Mouse (Mus musculus) liver, adult (tissue): ENCODE results near the gene Pla1a.

ENCODE experiments used
- GATA4 ChIP-seq: IDR thresholded peaks from 2 replicates; pipeline ENCODE4 v1.6.1; 2014; ENCODE audit warnings: mild to moderate bottlenecking, low read length; ENCODE audit not compliant: insufficient replicate concordance

Gene Pla1a

DNA sequence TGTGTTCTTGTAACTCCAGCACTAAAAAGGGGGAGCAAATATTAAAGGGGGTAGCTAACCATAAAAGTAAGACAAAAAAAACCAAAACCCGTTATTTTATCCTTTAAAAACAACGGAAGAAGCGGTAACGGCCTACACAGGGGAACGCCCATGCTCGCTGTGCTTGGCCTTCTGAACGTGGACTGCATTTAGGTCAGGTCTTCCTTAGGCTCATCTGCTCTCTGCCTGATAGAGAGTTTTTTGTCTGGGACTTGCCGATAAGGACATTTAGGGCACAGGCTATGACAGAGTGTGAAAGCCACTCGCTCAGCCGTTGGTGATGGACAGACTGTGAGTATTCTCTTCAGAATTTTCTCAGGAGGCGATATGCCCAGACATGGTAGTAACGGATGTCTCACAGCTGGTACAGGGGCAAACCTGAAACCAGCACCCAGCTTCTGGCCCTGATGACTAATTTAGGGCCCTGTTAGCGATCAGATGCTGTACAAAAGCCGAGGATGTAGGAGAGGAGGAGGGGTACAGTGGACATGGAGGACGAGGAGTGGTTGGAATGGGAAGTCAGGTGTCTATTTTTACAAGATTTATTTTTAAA lies 61.1 kb downstream of the Pla1a start:
- no peak for TF ChIP-seq GATA4

- no peak for TF ChIP-seq GATA4
Observed at GRCm38 (mm10) chr16:38370633-38371374, 62.1 kb downstream of the Pla1a start.

DNA sequence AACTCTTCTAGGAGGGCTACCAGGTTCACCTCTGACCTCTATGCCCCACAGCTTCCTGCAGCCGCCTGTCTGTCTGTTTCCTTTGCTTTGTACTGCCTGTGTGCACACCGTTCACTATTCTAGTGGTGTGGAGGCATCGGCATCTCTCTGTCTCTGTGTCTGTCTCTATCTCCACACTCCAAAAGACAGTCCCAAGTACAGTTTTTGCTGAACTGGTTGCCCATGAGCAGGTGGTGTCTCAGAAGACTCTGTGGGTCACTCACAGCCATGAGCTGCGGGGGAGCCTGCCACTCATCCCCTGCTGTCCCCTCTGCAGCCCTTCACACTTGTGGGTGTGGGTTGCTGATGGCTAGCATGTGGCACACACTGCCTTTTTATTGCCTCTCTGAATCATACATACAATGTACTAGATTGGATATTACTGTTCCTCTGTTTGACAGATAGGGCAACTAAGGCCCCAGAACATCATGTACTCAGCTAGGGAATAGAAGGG lies 62.9 kb downstream of the Pla1a start:
- TF ChIP-seq GATA4: no peak

DNA sequence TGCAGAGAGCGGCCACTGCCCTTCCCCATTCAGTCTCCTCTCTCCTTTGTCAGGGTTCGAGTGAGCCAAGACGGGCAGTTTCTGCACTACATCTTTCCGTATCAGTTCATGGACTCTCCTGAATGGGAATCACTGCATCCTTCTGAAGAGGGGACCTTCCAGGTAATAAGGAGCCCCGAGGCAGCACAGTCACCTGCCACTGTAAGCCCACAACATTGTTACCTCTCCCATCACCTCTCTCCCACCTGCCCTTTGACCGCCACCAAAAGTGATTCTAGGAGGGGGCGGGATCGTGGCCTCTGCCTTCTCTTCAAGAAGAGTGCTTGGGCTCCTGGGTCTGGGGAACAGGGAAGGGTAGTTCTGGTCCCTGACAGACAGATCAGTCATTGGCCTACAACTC lies 63.5 kb downstream of the Pla1a start:
- TF ChIP-seq GATA4: no peak

DNA sequence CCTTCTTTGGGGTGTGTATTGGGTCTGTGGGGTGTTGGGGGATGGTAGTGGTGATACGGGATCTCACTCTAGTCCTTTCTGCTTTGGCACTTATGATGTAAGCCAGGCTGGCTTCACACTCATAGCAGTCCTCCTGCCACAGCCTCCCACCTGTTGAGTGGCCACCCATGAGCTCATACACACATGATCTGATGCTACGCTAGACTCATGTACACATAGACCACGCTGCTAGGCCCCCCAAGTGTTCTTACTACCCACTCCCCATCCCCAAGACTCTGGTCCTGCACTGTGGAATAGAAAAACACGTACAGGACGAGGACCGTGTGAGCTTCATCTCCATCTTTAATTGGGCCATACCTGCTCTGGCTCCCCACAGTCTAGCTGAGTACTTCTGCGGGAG lies 63.9 kb downstream of the Pla1a start:
- TF ChIP-seq GATA4: no peak

DNA sequence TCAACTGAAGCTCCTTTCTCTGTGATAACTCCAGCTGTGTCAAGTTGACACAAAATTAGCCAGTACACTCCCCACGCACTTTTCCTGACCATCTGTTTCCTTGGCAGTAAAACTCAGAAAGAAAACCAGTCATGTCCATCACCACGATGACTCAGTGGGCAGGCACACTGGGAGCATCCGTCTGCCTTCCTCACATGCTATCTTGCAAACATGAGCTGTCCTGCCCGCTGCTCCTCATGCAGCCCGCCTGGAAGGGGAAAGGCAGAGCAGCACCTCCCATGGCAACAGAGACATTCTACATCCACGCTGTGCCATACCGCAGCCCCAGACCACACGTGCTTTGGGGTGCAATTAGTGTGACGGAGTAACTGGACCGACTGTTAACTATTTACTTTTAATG lies 64.6 kb downstream of the Pla1a start:
- no peak for TF ChIP-seq GATA4

GRCm38 (mm10) chr16:38366231-38366630 lies 66.7 kb downstream of the Pla1a start:
- no peak for TF ChIP-seq GATA4

GRCm38 (mm10) chr16:38365390-38365789 lies 67.6 kb downstream of the Pla1a start:
- TF ChIP-seq GATA4: no peak

GRCm38 (mm10) chr16:38363657-38364056 lies 69.3 kb downstream of the Pla1a start:
- TF ChIP-seq GATA4: no peak

DNA sequence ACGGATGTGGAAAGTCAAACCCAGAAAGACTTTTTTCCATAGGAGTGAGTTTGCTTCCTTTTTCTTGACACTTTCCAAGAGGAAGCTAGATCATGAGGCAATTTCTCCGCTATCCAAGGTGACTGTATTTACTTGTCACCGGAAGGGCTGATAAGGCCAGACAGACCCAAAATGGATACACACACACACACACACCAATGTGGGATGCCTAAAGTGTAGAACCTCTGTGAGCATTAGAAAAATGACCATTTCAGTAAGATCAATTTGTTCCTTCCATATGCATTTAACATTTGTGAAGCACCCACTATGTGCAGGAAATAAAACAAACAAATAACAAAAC lies 69.7 kb downstream of the Pla1a start:
- no peak for TF ChIP-seq GATA4

DNA sequence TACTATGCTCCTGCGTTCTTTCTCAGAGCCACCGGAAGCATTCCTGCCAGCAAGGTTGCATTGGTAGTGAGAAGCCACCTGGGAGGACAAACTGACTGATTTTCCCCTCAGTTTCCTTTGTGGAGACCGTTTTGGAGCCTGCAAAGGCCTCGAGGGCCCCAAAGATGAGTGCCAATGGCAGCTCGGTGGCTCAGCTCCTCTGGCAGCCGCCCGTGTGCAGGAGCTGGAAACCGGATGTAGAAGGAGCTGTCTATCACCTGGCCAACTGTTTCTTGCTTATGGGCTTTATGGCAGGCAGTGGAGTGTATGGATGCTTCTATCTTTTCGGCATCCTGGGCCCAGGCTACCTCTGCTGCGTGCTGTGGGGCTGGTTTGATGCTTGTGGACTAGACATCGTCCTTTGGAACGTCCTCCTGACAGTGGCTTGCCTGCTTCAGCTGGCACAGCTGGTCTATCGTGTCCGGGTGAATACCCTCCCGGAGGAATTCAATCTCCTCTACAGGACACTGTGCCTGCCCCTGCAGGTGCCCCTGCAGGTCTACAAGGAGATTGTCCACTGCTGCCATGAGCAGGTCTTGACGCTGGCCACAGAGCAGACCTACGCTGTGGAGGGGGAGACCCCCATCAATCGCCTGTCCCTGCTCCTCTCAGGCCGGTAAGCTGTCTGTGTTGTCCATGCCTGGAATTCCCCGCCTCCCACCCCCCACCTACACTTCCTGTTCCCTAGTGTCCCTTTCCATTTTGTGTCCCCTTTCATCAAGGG lies 70.3 kb downstream of the Pla1a start:
- no peak for TF ChIP-seq GATA4

- TF ChIP-seq GATA4: no peak
Observed at GRCm38 (mm10) chr16:38361933-38362332, 71.0 kb downstream of the Pla1a start, which contains the start of gene Popdc2. TSS of gene Popdc2 (plus strand) at chr16:38362209.

DNA sequence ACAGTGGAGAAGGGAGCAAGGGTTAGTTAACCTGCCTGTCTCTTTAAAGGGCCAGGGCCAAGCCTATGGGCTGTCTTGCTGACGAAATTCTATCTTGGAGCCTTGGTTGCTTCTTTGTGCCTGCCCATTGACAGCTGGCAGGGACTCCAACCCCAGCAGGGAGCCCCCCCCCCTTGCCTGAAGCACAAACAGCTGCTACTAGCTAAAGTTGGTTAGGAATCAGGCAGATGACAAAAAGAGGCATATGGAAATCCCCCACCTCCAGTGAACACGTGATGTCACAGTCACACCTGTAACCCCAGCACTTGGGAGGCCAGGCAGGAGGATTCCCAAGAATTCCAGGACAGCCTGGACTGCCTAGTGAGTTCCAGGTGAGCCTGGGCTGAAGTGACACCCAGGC lies 72.6 kb downstream of the Pla1a start:
- no peak for TF ChIP-seq GATA4

GRCm38 (mm10) chr16:38359857-38360256 lies 73.1 kb downstream of the Pla1a start:
- TF ChIP-seq GATA4: no peak

GRCm38 (mm10) chr16:38359241-38359640 lies 73.7 kb downstream of the Pla1a start:
- TF ChIP-seq GATA4: no peak

- no peak for TF ChIP-seq GATA4
Observed at GRCm38 (mm10) chr16:38358256-38358812, 74.6 kb downstream of the Pla1a start.

GRCm38 (mm10) chr16:38354185-38354913 lies 78.6 kb downstream of the Pla1a start:
- TF ChIP-seq GATA4: no peak
